Mouse (Mus musculus) ES-E14 (cell line): ENCODE data around the gene Psma7.

Experiments
- CHD2 ChIP-seq: IDR thresholded peaks from 2 replicates; pipeline ENCODE4 v1.6.1; 2014; ENCODE audit warnings: mild to moderate bottlenecking, low read depth, low read length, inconsistent platforms
- HCFC1 ChIP-seq: IDR thresholded peaks from 2 replicates; pipeline ENCODE4 v1.6.1; 2012; ENCODE audit warnings: low read length, inconsistent platforms, borderline replicate concordance; ENCODE audit not compliant: insufficient read depth
- ZC3H11A ChIP-seq: IDR thresholded peaks from 2 replicates; pipeline ENCODE4 v1.6.1; 2012; ENCODE audit warnings: low read depth, mild to moderate bottlenecking, inconsistent platforms, low read length, borderline replicate concordance
- ZNF384 ChIP-seq: IDR thresholded peaks from 2 replicates; pipeline ENCODE4 v1.6.1; 2012; ENCODE audit warnings: low read depth, low read length, inconsistent platforms

DNA sequence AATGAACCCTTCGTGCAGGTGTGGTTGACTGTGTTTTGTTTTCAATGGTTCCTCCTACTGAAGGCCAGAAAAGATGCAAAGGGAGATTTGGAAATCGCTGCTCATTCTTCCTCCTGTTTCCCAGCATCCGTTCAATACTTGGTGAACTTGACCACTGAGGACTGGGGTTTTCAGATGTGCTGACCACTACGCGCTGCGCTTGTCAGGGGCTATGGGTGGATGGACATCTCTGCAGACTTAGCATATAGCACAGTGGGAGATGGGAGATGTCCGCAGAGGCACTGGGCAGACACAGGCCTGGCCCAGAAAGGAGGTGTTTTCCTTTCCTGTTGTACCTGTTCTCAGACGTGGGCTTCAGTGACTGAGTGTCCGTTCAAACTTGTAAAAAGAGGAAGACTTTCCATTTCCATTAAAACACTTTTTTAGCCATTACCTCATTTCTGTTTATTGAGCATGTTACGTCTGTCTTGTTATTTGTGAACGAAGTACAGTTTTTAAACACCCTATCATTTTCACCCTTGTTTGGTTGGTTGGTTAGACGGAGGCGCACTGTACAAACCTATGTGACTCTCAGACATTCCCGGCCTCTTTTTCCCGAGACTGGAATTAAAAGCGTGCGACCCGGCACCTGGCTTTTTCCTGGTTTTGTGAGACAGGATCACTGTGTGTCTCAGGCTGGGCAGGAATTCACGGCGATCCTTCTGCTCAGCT lies 27.7 kb upstream of the Psma7 start:
- TF ChIP-seq HCFC1 (no peak), ZC3H11A (no peak), ZNF384 (no peak), CHD2 (no peak)
